Mouse (Mus musculus) CH12.LX (cell line): ENCODE measurements around the gene Pla2g1b. TPM values are rescaled to one million over a fixed set of nuclear protein-coding genes. Genes with fewer than 3 reads are reported as not detected.

ENCODE experiments used
- DNase-seq: peaks from one replicate; pipeline ENCODE4 v3.0.0-alpha.2; 2013; ENCODE audit errors: extremely low read depth
- H3K27ac ChIP-seq: 2 replicates; pipeline ENCODE4 v1.5.1; 2012; ENCODE audit warnings: low read depth, mild to moderate bottlenecking, control low read depth, moderate library complexity; ENCODE audit not compliant: insufficient read depth
- H3K27me3 ChIP-seq: replicated peaks from 2 replicates; pipeline ENCODE3; 2012; ENCODE audit warnings: inconsistent platforms
- H3K36me3 ChIP-seq, 2 experiments: replicated peaks in 1 of 2; 2 replicates each; pipeline versions ENCODE3 to v1.6.1; 2012; ENCODE audit warnings: inconsistent platforms in 1 of 2, low read length in 1 of 2, mild to moderate bottlenecking in 1 of 2, mixed read lengths in 1 of 2, moderate library complexity in 1 of 2; ENCODE audit not compliant: control insufficient read depth in 1 of 2, insufficient read depth in 1 of 2
- H3K4me1 ChIP-seq, 2 experiments: 2 replicates each; pipeline ENCODE4 v1.6.1; 2012; ENCODE audit warnings: inconsistent platforms in 1 of 2, moderate library complexity in 1 of 2; ENCODE audit not compliant: insufficient read depth in 2 of 2, control insufficient read depth in 1 of 2
- H3K4me2 ChIP-seq: 2 replicates; pipeline ENCODE4 v1.6.1; 2012; ENCODE audit warnings: low read depth, mild to moderate bottlenecking, control low read depth; ENCODE audit not compliant: poor library complexity, insufficient read depth, severe bottlenecking
- H3K4me3 ChIP-seq, 3 experiments: fragments of 150-350 bp in 1 of 3; sonication (generic) in 1 of 3; replicated peaks in 1 of 3; 2 replicates each; pipeline versions ENCODE3 to v1.5.1; 2011 to 2012; ENCODE audit warnings: low read depth in 2 of 3, low read length in 2 of 3, mild to moderate bottlenecking in 2 of 3, moderate library complexity in 2 of 3, control low read depth in 1 of 3, improper control_type of control experiment in 1 of 3, inconsistent platforms in 1 of 3, mixed read lengths in 1 of 3; ENCODE audit not compliant: poor library complexity in 1 of 3
- H3K79me2 ChIP-seq: replicated peaks from 2 replicates; pipeline ENCODE4 v1.6.1; 2012; ENCODE audit warnings: mild to moderate bottlenecking, moderate library complexity; ENCODE audit not compliant: control insufficient read depth, poor library complexity, insufficient read depth, severe bottlenecking; ENCODE audit errors: extremely low read depth
- H3K9ac ChIP-seq: 2 replicates; pipeline ENCODE4 v1.6.1; 2012; ENCODE audit warnings: low read depth, mild to moderate bottlenecking, control low read depth, moderate library complexity; ENCODE audit not compliant: insufficient read depth
- H3K9me3 ChIP-seq: replicated peaks from 2 replicates; pipeline ENCODE3; 2012; ENCODE audit warnings: low read length, inconsistent platforms, mixed read lengths
- CHD1 ChIP-seq: IDR thresholded peaks from 2 replicates; pipeline ENCODE4 v1.6.1; 2012; ENCODE audit warnings: low read depth, low read length, improper control_type of control experiment, inconsistent platforms
- CHD2 ChIP-seq: IDR thresholded peaks from 2 replicates; pipeline ENCODE4 v1.6.1; 2011; ENCODE audit warnings: low read length, improper control_type of control experiment
- E2F4 ChIP-seq: IDR thresholded peaks from 2 replicates; pipeline ENCODE4 v1.6.1; 2011; ENCODE audit warnings: low read depth, low read length, improper control_type of control experiment; ENCODE audit not compliant: insufficient replicate concordance
- EP300 ChIP-seq: IDR thresholded peaks from 2 replicates; pipeline ENCODE4 v1.6.1; 2011; ENCODE audit warnings: low read length, improper control_type of control experiment
- ETS1 ChIP-seq: conservative IDR thresholded peaks from 2 replicates; pipeline ENCODE4 v1.6.1; 2012; ENCODE audit warnings: low read depth, mild to moderate bottlenecking, inconsistent platforms, low read length, improper control_type of control experiment, moderate library complexity
- GABPA ChIP-seq: IDR thresholded peaks from 2 replicates; pipeline ENCODE4 v1.6.1; 2012; ENCODE audit warnings: low read depth, low read length, improper control_type of control experiment, inconsistent platforms; ENCODE audit not compliant: insufficient replicate concordance
- HCFC1 ChIP-seq: IDR thresholded peaks from 2 replicates; pipeline ENCODE4 v1.6.1; 2012; ENCODE audit warnings: low read depth, mild to moderate bottlenecking, inconsistent platforms, low read length, improper control_type of control experiment
- IRF4 ChIP-seq: IDR thresholded peaks from 2 replicates; pipeline ENCODE4 v1.6.1; 2014; ENCODE audit warnings: low read depth, mild to moderate bottlenecking, inconsistent platforms, low read length, improper control_type of control experiment
- JUND ChIP-seq: conservative IDR thresholded peaks from 2 replicates; pipeline ENCODE4 v1.6.1; 2011; ENCODE audit warnings: low read depth, low read length, improper control_type of control experiment
- KAT2A ChIP-seq: IDR thresholded peaks from 2 replicates; pipeline ENCODE4 v1.6.1; 2012; ENCODE audit warnings: low read length, improper control_type of control experiment, inconsistent platforms; ENCODE audit not compliant: insufficient replicate concordance
- MAFK ChIP-seq: IDR thresholded peaks from 2 replicates; pipeline ENCODE4 v1.6.1; 2011; ENCODE audit warnings: low read length, improper control_type of control experiment; ENCODE audit not compliant: insufficient replicate concordance
- MEF2A ChIP-seq: IDR thresholded peaks from 2 replicates; pipeline ENCODE4 v1.6.1; 2014; ENCODE audit warnings: low read depth, mild to moderate bottlenecking, inconsistent platforms, low read length, improper control_type of control experiment, borderline replicate concordance
- MXI1 ChIP-seq: IDR thresholded peaks from 2 replicates; pipeline ENCODE4 v1.6.1; 2011; ENCODE audit warnings: mild to moderate bottlenecking, low read depth, low read length, improper control_type of control experiment
- MYC ChIP-seq: IDR thresholded peaks from 2 replicates; pipeline ENCODE4 v1.6.1; 2011; ENCODE audit warnings: low read depth, mild to moderate bottlenecking, improper control_type of control experiment, low read length
- NELFE ChIP-seq: IDR thresholded peaks from 2 replicates; pipeline ENCODE4 v1.6.1; 2011; ENCODE audit warnings: low read depth, low read length, improper control_type of control experiment
- NRF1 ChIP-seq: IDR thresholded peaks from 2 replicates; pipeline ENCODE4 v1.6.1; 2014; ENCODE audit warnings: low read depth, mild to moderate bottlenecking, inconsistent platforms, low read length, improper control_type of control experiment, moderate library complexity
- PAX5 ChIP-seq: IDR thresholded peaks from 2 replicates; pipeline ENCODE4 v1.6.1; 2012; ENCODE audit warnings: low read length, inconsistent platforms, mixed read lengths
- POLR2AphosphoS2 ChIP-seq: IDR thresholded peaks from 2 replicates; pipeline ENCODE4 v1.6.1; 2011; ENCODE audit warnings: low read depth, low read length, improper control_type of control experiment
- RCOR1 ChIP-seq: conservative IDR thresholded peaks from 2 replicates; pipeline ENCODE4 v1.6.1; 2012; ENCODE audit warnings: low read depth, mild to moderate bottlenecking, inconsistent platforms, low read length, improper control_type of control experiment
- SIN3A ChIP-seq: IDR thresholded peaks from 2 replicates; pipeline ENCODE4 v1.6.1; 2012; ENCODE audit warnings: low read length, improper control_type of control experiment, inconsistent platforms
- SMC3 ChIP-seq: IDR thresholded peaks from 2 replicates; pipeline ENCODE4 v1.6.1; 2011; ENCODE audit warnings: low read depth, low read length, improper control_type of control experiment
- TBP ChIP-seq: conservative IDR thresholded peaks from 2 replicates; pipeline ENCODE4 v1.6.1; 2011; ENCODE audit warnings: low read depth, low read length, improper control_type of control experiment
- USF1 ChIP-seq: IDR thresholded peaks from 2 replicates; pipeline ENCODE4 v1.6.1; 2014; ENCODE audit warnings: low read depth, mild to moderate bottlenecking, inconsistent platforms, low read length, improper control_type of control experiment
- ZC3H11A ChIP-seq: IDR thresholded peaks from 2 replicates; pipeline ENCODE4 v1.6.1; 2012; ENCODE audit warnings: low read depth, mild to moderate bottlenecking, inconsistent platforms, low read length, improper control_type of control experiment
- ZKSCAN1 ChIP-seq: IDR thresholded peaks from 2 replicates; pipeline ENCODE4 v1.6.1; 2012; ENCODE audit warnings: low read depth, inconsistent platforms, low read length, improper control_type of control experiment, borderline replicate concordance
- dilution Hi-C: fragments of 300-500 bp; cut with MboI; formaldehyde crosslinking; loops from 2 replicates; pipeline ENCODE4 v1.14.3; 2020; ENCODE audit warnings: low sequenced_read_pairs; ENCODE audit not compliant: extremely low pct_unique_long_range_greater_than_20kb, extremely low pct_ligation_motif_present
- in situ Hi-C: fragments of 300-500 bp; cut with MboI; formaldehyde crosslinking; loops from 3 replicates; pipeline ENCODE4 v1.14.3; 2019; ENCODE audit warnings: low sequenced_read_pairs, low pct_ligation_motif_present, low pct_unique_long_range_greater_than_20kb, mixed read lengths
- polyA plus RNA-seq: library from polyadenylated mRNA; unstranded; fragments of >175 nt; gene quantifications from 2 replicates; pipeline ENCODE4 v1.2.1, GENCODE M21; 2012; ENCODE audit warnings: low read depth; ENCODE audit not compliant: insufficient read length
- total RNA-seq, 2 experiments: library from RNA; depleted of rRNA; stranded (reverse); fragments of 300-350 nt in 1 of 2; fragments of >200 nt in 1 of 2; gene quantifications; 2 replicates each; pipeline ENCODE4 v1.2.3; 2012 to 2014

The Pla2g1b gene
- total and polyA plus RNA-seq, 3 experiments, result not detected

DNA sequence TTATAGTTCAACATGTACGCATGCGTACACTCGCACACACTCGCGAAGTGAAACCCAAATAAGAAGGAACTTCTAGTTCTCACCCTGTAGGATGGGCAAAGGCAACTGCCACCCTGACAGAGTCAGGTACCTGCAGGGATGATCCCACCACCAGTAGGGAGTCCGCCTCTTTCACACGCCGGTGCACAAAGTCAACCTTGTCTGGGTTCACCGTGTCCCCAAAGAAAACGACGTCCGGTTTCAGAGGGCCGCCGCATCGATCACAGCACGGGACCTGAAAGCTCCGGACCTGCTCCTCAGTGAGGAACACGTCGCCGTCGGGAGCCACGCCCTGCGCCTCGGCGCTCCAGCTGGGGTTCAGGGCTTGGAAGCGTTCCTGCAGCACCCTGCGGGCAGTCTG is 14.0 kb downstream of the Pla2g1b start:
- dilution Hi-C loops (no loop called here), in situ Hi-C loops (no loop called here)
- no peak overlapping the region for H3K4me2 ChIP-seq
- no peaks in the 10 kb centered on the region for H3K79me2 ChIP-seq
- H3K27me3 ChIP-seq, result no peaks in the 10 kb centered on the region
- H3K4me3 ChIP-seq, result no peak overlapping the region
- H3K36me3 ChIP-seq, result peaks cover 23 to 59% of the 10 kb centered on the region in 2 experiments
- H3K9ac ChIP-seq, result no peak overlapping the region
- DNase-seq, result no peak
- H3K27ac ChIP-seq, result no peak overlapping the region
- no peaks in the 10 kb centered on the region for H3K9me3 ChIP-seq
- TF ChIP-seq MAFK, result no peak
- no peak for TF ChIP-seq USF1
- TF ChIP-seq NRF1, result no peak
- TF ChIP-seq RCOR1, result no peak
- no peak for TF ChIP-seq CHD2
- TF ChIP-seq CHD1, result no peak
- no peak for TF ChIP-seq POLR2AphosphoS2
- TF ChIP-seq EP300, result no peak
- TF ChIP-seq ETS1, result no peak
- no peak for TF ChIP-seq GABPA
- TF ChIP-seq ZKSCAN1, result no peak
- no peak for TF ChIP-seq NELFE
- TF ChIP-seq SMC3, result no peak
- no peak for TF ChIP-seq E2F4
- no peak for TF ChIP-seq SIN3A
- TF ChIP-seq JUND, result no peak
- TF ChIP-seq HCFC1, result no peak
- no peak for TF ChIP-seq MEF2A
- TF ChIP-seq ZC3H11A, result no peak
- H3K4me1 ChIP-seq, result peaks cover 0 to 18% of the 10 kb centered on the region in 2 experiments; a peak in 2 of 4 replicates

DNA sequence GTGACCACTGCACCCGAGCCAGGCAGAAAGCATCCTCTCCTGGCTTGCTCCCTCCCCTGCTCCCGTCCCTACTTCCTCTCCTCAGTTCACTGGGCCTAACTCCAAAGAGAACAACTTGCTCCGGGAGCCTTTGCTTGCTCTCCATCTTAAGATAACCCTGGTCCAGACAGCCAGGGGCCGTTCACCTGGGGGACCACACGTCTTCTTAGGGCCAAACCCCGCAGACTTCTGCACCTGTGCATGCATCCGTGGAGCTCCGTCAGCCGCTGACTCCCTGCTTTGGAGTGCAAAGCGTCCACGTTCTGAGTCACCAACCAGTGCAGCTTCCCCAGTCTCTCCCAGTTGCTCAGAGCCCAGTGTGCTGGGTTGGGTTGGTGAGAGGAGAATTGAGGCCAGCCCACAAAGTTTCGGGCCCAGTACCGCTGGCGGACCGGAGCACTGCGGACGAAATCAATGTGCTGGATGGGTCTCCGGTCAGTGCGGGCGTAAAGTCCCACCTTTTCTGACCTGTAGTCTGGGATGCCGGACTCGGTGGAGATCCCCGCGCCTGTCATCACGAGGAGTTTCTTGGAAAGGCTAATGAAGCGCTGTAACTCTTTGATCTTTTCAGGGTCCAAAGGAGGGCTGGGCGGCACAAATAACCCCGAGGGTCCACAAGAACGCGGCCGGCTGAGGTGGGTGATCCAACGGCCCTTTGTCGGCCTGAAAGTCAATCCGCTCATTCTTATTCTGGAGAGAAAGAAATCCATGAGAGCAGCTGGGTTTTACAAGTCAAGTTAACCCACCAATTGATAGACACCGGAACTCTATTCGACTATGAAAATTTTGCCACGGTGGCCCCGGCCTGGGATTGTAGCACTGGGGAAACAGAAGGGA is 16.6 kb downstream of the Pla2g1b start:
- no peak for DNase-seq
- H3K4me2 ChIP-seq, result no peak overlapping the region
- no peaks in the 10 kb centered on the region for H3K79me2 ChIP-seq
- in situ Hi-C loops (no loop called here), dilution Hi-C loops (no loop called here)
- no peaks in the 10 kb centered on the region for H3K9me3 ChIP-seq
- H3K36me3 ChIP-seq, result peaks cover 21 to 41% of the 10 kb centered on the region in 2 experiments
- peaks cover 0 to 18% of the 10 kb centered on the region in 2 experiments; a peak in 2 of 4 replicates for H3K4me1 ChIP-seq
- no peak overlapping the region for H3K4me3 ChIP-seq
- H3K27me3 ChIP-seq, result no peaks in the 10 kb centered on the region
- H3K27ac ChIP-seq, result no peak overlapping the region
- H3K9ac ChIP-seq, result no peak overlapping the region
- TF ChIP-seq TBP, result no peak
- no peak for TF ChIP-seq HCFC1
- TF ChIP-seq PAX5, result no peak
- no peak for TF ChIP-seq POLR2AphosphoS2
- no peak for TF ChIP-seq GABPA
- no peak for TF ChIP-seq MAFK
- no peak for TF ChIP-seq MXI1
- TF ChIP-seq IRF4, result no peak
- no peak for TF ChIP-seq KAT2A
- TF ChIP-seq SIN3A, result no peak
- TF ChIP-seq MYC, result no peak
- TF ChIP-seq JUND, result no peak
- TF ChIP-seq NRF1, result no peak
